Mouse (Mus musculus) stomach, postnatal 0 days (tissue): Measurements from ENCODE around the gene Cryz. TPM values are rescaled to one million over a fixed set of nuclear protein-coding genes. Genes with fewer than 3 reads are reported as not detected.

Experiments used
- ATAC-seq: fragments of 200-750 bp; cut with Nextera tagmentation; 2 replicates; pipeline ENCODE4 v1.8.0; 2017; ENCODE audit not compliant: low FRiP score, low TSS enrichment
- DNase-seq: peaks from one replicate; pipeline ENCODE4 v3.0.0-alpha.2; 2016; ENCODE audit warnings: low spot score
- H3K27ac ChIP-seq: fragments of 300-500 bp; sonication (generic); replicated peaks from 2 replicates; pipeline ENCODE4 v1.5.1; 2014; ENCODE audit warnings: mild to moderate bottlenecking, control low read depth
- H3K27me3 ChIP-seq: fragments of 300-500 bp; sonication (generic); 2 replicates; pipeline ENCODE4 v1.6.1; 2014; ENCODE audit warnings: low read length; ENCODE audit not compliant: control insufficient read depth, insufficient read depth
- H3K36me3 ChIP-seq: fragments of 300-500 bp; sonication (generic); 2 replicates; pipeline ENCODE4 v1.6.1; 2014; ENCODE audit warnings: low read length, mixed read lengths; ENCODE audit not compliant: control insufficient read depth, insufficient read depth
- H3K4me1 ChIP-seq: fragments of 300-500 bp; sonication (generic); replicated peaks from 2 replicates; pipeline ENCODE4 v1.6.1; 2014; ENCODE audit warnings: antibody characterized with exemption; ENCODE audit not compliant: control insufficient read depth, insufficient read depth
- H3K4me2 ChIP-seq: fragments of 300-500 bp; sonication (generic); replicated peaks from 2 replicates; pipeline ENCODE4 v1.6.1; 2014; ENCODE audit warnings: low read depth, mild to moderate bottlenecking, control low read depth, moderate library complexity
- H3K4me3 ChIP-seq: fragments of 300-500 bp; sonication (generic); 2 replicates; pipeline ENCODE4 v1.5.1; 2014; ENCODE audit warnings: low read depth, low read length, control low read depth
- H3K9ac ChIP-seq: fragments of 300-500 bp; sonication (generic); 2 replicates; pipeline ENCODE4 v1.6.1; 2014; ENCODE audit warnings: mild to moderate bottlenecking, low read length, control low read depth, mixed read lengths
- H3K9me3 ChIP-seq: fragments of 300-500 bp; sonication (generic); 2 replicates; pipeline ENCODE4 v1.6.1; 2016; ENCODE audit warnings: low read length; ENCODE audit not compliant: control insufficient read depth
- CTCF ChIP-seq: IDR thresholded peaks from 2 replicates; pipeline ENCODE4 v1.5.1; 2016; ENCODE audit warnings: antibody characterized with exemption, low read depth, mild to moderate bottlenecking, moderate library complexity
- EP300 ChIP-seq: optimal IDR thresholded peaks from 2 replicates; pipeline ENCODE3; 2016; ENCODE audit warnings: antibody characterized with exemption
- WGBS: fragments of 180-500 bp; shearing (Covaris S2); extraction: QIAGEN DNeasy Blood & Tissue Kit; methylation state at CpG from one replicate; pipeline ENCODE4 v1.1.7; 2014; 5-methylcytosine and 5-hydroxymethylcytosine counted together
- polyA plus RNA-seq: library from polyadenylated mRNA; unstranded; fragments of >200 nt; fragmentation: Nextera tagmentation; extraction: Ambion mirVana; gene quantifications from 2 replicates; pipeline ENCODE4 v1.2.1, GENCODE M21; 2015

Cryz gene
- polyA plus RNA-seq = 7.9 and 8.2 TPM in 2 replicates

GRCm38 (mm10) chr3:154596488-154596933, at the start of gene Cryz:
Cryz (plus strand) TSS chr3:154596711.
- Histone ChIP-seq H3K9me3 (no peaks in the 10 kb centered on the region), H3K4me1 (no peaks in the 10 kb centered on the region), H3K4me2 (peak within 1 kb of the TSS; percentile 71), H3K36me3 (0 out of 2 replicates have a peak, but pooled peaks cover 3% of the 10 kb centered on the region), H3K4me3 (peak within 1 kb of the TSS; percentile 91), H3K27me3 (no peaks in the 10 kb centered on the region), H3K9ac (peak within 1 kb of the TSS; percentile 89), H3K27ac (peak within 1 kb of the TSS; percentile 95)
- TF ChIP-seq CTCF (peak; percentile 90), EP300 (no peak)
- DNase-seq = peak; percentile 88
- peak; percentile 92 for ATAC-seq
- under 1% methylated on average over 25 of the region's 25 CpGs for WGBS

- Histone ChIP-seq H3K36me3 (no peaks in the 10 kb centered on the region), H3K4me1 (peaks cover 3% of the 10 kb centered on the region; the same call in 1 of the 2 replicates), H3K27me3 (0 out of 2 replicates have a peak, but pooled peaks cover 3% of the 10 kb centered on the region), H3K4me3 (no peak overlapping the region), H3K4me2 (no peak overlapping the region), H3K9ac (no peak overlapping the region), H3K27ac (no peak overlapping the region), H3K9me3 (no peaks in the 10 kb centered on the region)
- 13% methylated on average over 20 of the region's 20 CpGs for WGBS
- no peak for ATAC-seq
- DNase-seq = no peak
- TF ChIP-seq CTCF (no peak), EP300 (no peak)
Observed at GRCm38 (mm10) chr3:154547549-154548426, 48.7 kb upstream of the Cryz start.

GRCm38 (mm10) chr3:154548868-154549301, 47.6 kb upstream of the Cryz start:
- Histone ChIP-seq H3K9ac (no peak overlapping the region), H3K9me3 (no peaks in the 10 kb centered on the region), H3K27ac (no peak overlapping the region), H3K4me3 (no peak overlapping the region), H3K36me3 (no peaks in the 10 kb centered on the region), H3K4me2 (no peak overlapping the region), H3K4me1 (peaks cover 3% of the 10 kb centered on the region; the same call in 1 of the 2 replicates), H3K27me3 (0 out of 2 replicates have a peak, but pooled peaks cover 3% of the 10 kb centered on the region)
- WGBS = 15% methylated on average over 8 of the region's 8 CpGs
- DNase-seq (no peak), ATAC-seq (no peak)
- no peak for TF ChIP-seq CTCF
- TF ChIP-seq EP300 = no peak

- no peak for DNase-seq
- no peak overlapping the region for H3K9ac ChIP-seq
- H3K4me3 ChIP-seq = no peak overlapping the region
- TF ChIP-seq CTCF = no peak
- TF ChIP-seq EP300 = no peak
- H3K4me2 ChIP-seq = no peak overlapping the region
- ATAC-seq = no peak
- H3K4me1 ChIP-seq = peaks cover 3% of the 10 kb centered on the region; the same call in 1 of the 2 replicates
- no peaks in the 10 kb centered on the region for H3K36me3 ChIP-seq
- WGBS = 44% methylated on average over 17 of the region's 17 CpGs
- H3K27me3 ChIP-seq = 0 out of 2 replicates have a peak, but pooled peaks cover 3% of the 10 kb centered on the region
- H3K27ac ChIP-seq = no peak overlapping the region
- H3K9me3 ChIP-seq = no peaks in the 10 kb centered on the region
Observed at GRCm38 (mm10) chr3:154550326-154551034, 46.0 kb upstream of the Cryz start.

- DNase-seq (no peak), ATAC-seq (no peak)
- H3K27me3 ChIP-seq = 0 out of 2 replicates have a peak, but pooled peaks cover 3% of the 10 kb centered on the region
- TF ChIP-seq EP300 = no peak
- no peak overlapping the region for H3K9ac ChIP-seq
- no peak overlapping the region for H3K4me3 ChIP-seq
- no peak overlapping the region for H3K4me2 ChIP-seq
- peaks cover 3% of the 10 kb centered on the region; the same call in 1 of the 2 replicates for H3K4me1 ChIP-seq
- 65% methylated on average over 5 of the region's 5 CpGs for WGBS
- no peaks in the 10 kb centered on the region for H3K9me3 ChIP-seq
- H3K36me3 ChIP-seq = no peaks in the 10 kb centered on the region
- no peak overlapping the region for H3K27ac ChIP-seq
Observed at GRCm38 (mm10) chr3:154551035-154551411, 45.5 kb upstream of the Cryz start.
